Mouse (Mus musculus) brain, embryonic 14.5 days (tissue): Measurements from ENCODE around the gene B3galt5.

Experiments used
- CTCF ChIP-seq: fragments of 200-500 bp; IDR thresholded peaks from 2 replicates; pipeline ENCODE4 v1.5.1; 2012; ENCODE audit warnings: inconsistent platforms, mild to moderate bottlenecking, moderate library complexity, borderline replicate concordance; ENCODE audit not compliant: insufficient read depth, insufficient read length; ENCODE audit errors: extremely low read depth
- POLR2A ChIP-seq: fragments of 200-500 bp; IDR thresholded peaks from 2 replicates; pipeline ENCODE4 v1.6.1; 2012; ENCODE audit warnings: mild to moderate bottlenecking, inconsistent platforms, borderline replicate concordance; ENCODE audit not compliant: poor library complexity, insufficient read depth, insufficient read length, severe bottlenecking; ENCODE audit errors: extremely low read depth

DNA sequence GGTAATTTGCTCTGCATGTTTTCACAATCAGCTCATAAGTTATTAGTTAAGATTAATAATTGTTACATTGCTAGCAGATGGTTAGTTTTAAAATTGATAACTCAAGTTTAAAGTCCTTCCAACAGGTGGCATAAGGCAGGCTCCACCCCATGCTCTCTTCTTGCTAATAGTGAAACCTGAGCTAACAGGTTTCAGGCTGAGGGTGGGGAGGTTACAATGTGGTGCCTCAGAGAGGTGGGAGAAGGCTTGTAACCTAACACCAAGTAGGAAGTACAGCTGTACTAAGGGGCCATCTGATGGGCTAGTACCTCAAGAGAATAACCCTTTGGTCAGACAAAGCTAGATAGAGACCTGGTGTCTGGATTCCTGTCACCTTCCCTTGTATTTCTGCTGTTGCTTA lies 62.5 kb downstream of the B3galt5 start:
- no peak for TF ChIP-seq CTCF
- TF ChIP-seq POLR2A, result no peak
